Mouse (Mus musculus): Measurements from ENCODE around the gene Alpk1. TPM values are rescaled to one million over a fixed set of nuclear protein-coding genes. Genes with fewer than 3 reads are reported as not detected.
"Not testable (repeated sequence)": the region's sequence is repeated elsewhere in the genome, so short reads cannot be mapped to it uniquely, and the experiment has no call there.

Alpk1 gene
- polyA plus RNA-seq, 2 experiments from 2014 or later: 0.70 to 1.9 TPM

DNA sequence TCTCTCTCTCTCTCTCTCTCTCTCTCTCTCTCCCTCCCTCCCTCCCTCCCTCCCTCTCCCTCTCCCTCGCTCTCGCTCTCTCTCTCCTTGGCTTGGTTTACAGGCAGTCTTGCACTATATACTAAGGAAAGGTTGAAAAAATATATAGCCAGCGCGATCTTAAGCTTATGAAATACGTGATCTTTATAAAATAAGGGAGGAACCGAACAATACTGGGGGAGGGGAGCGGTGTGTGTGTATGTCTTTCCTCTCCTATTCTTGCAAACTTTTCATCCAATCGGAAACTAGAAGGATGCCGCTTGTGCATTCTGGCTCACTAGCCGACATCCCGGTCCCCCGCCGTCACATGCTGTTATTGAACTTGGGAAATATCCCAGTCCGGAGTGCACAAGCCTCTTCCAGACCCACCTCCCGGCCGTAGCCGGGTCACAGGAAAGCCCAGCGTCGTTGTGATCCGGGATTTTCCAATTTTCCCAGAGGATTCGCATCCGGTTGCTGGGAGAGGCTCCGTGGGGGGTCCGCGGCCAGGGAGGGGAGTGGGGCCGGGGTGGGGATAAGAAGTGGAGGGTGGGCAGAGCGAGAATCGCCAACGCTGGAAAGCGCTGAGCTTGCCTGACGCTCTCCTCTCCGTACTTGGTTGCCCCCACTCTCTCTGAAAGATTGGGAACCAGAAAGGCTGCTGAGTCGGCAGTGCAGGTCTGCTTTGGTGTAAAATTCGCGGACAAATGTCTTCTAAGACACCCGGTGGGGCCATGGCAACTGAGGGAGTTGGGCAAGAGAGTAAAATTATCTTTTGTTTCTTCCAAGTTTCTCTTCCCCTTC is 10.1 kb upstream of the Alpk1 start:
- ATAC-seq: peak; percentile 53

DNA sequence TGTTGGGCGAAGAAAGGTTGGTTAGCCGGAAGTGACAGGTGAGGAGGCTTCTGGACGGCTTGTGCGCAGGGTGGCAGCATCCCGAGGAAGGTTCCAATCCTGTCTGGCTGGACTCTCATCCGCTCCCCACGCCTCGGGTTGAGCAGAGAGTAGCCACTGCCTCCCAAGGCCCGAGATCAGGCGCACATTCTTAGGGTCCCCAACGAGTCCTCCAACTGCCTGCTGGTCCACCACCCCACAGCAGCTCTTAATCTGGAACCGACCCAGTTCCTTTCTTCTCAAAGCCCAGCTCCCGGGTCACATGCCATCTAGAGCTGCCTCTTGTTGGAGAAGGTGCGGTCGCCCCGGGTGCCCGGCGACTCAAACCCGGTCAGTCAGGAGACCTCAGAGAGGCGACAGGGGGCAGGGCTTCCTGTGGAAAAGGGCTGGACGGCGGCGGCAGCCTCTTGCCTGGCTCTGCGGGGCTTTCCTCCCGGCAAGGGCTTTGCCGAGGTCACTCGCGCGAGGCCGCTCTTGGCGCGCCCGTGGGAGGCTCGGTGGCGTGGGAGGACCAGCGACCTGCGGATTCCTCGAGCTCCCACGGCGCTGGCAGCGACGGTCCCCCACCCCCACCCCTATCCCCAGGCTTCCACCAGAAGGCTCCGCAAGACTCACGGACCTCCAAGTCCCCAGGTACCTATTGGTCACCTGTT is 9.3 kb upstream of the Alpk1 start, which contains the start of gene Tifa:
Gene Tifa (plus strand): TSS at position 306 of the 692 bp plus-strand sequence.
- ATAC-seq: peak; percentile 26

DNA sequence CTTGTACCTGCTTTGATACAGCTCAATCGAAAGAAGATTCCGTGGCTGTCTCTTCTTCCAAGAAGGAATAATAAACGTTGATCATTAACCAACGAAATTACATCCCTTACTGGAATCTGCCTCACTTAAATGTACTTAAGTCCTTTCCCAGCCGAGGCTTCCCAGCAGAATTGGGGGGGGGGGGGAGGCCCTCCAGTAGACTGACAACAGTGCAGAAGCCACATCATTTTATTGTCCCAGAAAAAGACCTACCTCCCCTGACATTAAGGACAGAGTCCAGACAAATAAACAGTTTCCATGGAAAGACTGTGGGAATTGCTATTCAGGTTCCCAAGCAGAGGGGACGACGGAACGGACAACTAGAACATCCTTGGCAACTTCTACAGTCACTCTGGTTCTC is 8.6 kb upstream of the Alpk1 start:
- no peak for ATAC-seq

DNA sequence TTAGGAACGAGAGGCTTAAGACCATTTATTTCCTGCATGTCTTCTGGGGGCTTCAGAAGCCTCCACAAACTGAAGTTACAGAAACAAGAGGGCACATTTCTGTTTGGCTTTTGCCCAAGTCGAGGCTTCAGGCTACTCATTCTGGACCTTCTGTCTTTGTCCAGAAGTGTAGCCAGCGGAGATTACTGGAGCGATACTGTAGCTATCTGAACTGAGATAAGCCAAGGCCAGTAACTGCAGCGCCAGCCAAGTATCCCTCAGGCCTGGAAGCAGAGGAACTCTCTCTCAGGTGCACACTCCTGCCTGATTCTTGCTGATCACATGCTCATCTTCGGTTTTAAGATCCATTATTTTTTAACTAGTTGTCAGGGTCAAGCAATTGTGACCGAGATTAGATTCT is 7.7 kb upstream of the Alpk1 start:
- no peak for ATAC-seq

DNA sequence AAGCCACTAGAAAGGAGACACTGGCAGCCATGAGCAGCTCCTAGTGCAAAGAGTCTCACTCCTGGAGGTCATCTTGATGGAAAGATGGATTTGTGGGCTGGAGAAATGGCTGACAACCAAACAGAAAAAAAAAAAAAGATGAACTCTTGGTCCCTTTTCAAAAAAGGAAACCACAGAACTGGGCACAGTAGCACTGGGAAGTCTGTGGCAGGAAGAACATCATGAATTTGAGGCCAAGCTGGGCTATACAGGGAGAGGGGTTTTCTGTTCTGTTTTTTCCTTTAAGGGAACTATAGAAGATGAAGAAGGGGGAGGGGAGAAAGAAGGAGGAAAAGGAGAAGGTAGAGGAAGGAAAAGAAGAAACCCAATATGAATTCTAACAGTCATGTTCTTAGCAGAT is 6.7 kb upstream of the Alpk1 start:
- ATAC-seq: no peak

DNA sequence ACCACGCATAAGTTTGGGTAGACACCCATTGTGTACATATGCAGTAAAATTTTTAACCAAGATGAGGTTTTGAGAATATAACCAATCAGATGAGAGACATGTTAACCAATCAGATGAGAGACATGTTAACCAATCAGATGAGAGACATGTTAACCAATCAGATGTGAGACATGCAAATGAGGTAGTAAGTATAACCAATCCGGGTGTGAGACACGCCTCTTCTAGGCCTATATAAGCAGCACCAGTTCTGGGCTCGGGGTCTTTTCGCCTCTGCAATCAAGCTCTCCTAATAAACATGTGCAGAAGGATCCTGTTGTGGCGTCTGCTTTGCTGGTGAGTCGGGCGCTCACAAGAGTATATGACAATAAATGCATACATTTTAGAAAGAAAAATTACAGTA is 3.4 kb upstream of the Alpk1 start:
- not testable (repeated sequence) for ATAC-seq

DNA sequence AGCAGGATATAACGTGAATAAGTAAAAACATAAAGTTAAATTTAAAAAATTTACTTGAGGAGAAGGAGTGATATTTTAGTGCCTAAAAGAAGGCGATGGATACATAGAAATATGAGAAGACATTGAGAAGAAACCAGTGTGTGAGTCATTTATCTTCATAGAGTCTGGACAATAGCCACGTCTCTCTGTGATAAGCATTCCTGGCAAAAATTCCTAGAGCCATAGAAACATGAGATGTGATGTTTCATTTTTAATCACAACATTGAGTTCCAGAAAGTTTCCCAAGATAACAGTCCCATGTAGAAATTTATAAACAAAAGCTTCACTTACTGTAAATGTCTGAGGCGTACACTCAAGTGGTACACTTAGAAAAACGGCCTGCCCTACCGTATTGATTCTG is 2.6 kb upstream of the Alpk1 start:
- ATAC-seq: no peak

DNA sequence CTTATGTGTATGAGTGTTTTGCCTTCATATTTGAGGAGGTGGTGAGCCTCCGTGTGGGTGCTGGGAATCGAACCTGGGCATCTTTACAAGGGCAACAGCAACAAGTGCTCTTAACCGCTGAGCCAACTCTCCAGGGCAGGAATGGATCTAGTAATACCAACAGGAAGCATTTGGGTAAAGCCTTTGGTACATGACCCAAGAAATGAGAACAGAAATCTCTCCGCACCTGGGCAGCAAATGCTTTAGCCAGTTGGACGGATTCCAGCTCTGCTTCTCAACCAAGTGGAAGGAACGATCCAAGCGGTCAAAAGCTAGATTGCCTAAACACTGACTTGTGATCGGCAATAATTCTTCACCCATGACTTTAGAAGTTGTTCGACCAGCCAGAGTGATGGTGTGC is 594 bp upstream of the Alpk1 start:
- no peak for ATAC-seq

DNA sequence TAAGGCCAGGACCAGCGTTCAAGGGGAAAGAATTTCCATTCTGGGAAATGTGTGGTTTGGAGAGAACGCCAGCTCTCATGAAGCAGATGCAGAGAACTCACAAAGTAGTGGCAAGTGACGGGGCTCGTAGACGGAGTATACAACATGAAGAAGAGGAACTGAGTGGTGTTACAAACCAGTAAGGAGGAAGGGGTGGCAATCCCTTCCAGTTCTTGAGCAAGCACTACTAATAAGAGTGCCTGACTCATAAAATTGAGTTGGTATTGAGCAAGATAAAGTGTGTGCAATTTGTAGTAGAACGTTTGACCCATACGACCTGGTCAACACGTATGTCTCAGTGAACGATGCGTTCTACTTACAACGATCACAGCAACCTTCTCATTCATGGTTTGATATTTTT is 11.2 kb downstream of the Alpk1 start:
- no peak for ATAC-seq

DNA sequence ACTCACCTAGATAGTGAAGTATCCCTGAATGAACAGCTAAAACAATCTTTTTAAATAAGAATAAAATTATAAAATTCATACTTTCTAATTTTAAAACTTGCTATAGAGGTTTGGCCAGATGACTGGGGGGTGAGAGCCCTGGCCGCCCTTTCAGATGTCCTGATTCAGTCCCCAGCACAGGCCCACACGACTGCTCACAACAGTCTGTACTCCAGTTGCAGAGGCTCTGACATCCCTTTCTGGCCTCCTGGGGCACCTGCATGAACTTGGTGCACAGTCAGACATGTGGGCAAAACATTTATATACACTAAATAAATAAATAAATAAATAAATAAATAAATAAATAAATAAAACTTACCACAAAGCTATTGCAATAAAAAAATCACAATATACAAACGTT is 14.4 kb downstream of the Alpk1 start:
- ATAC-seq: no peak

DNA sequence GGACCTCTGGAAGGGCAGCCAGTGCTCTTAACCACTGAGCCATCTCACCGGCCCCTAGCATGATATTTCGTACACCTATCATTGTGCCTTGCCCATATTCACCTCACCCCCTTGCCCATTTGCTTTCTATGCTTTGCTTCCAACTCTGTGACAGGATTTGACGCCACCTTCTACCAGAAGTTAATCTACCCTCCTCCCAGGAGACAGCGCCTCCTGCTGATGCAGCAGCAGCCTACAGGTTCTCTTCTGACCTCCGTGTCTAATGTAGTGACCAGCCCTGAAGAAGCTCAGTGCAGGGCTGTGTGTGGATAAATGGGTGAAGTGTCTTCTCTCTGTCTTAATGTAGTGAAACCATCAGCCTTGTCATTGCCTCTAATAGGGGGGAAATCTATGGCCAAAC is 15.8 kb downstream of the Alpk1 start:
- no peak for ATAC-seq

DNA sequence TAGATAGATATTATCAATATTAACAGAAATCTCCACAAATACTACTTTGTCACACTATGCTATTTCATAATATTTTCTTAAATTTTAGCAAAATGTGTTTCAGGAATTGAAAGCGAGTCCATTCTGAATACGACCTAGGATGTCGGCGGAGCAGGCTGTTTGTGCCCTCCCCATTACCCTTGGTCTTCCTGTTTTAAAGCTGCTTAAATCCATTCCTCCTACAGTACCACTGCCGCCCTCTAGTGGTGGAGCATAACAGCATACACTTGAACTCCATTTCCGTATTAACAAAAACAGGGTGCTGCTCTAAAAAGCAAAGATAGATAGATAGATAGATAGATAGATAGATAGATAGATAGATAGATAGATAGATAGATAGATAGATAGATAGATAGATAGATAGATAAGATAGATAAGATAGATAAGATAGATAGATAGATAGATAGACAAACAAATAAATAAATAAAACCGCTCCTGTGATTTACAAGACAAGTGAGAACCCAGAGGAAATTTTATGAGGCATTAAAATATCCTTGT is 17.2 kb downstream of the Alpk1 start:
- peak; percentile 96 for ATAC-seq

DNA sequence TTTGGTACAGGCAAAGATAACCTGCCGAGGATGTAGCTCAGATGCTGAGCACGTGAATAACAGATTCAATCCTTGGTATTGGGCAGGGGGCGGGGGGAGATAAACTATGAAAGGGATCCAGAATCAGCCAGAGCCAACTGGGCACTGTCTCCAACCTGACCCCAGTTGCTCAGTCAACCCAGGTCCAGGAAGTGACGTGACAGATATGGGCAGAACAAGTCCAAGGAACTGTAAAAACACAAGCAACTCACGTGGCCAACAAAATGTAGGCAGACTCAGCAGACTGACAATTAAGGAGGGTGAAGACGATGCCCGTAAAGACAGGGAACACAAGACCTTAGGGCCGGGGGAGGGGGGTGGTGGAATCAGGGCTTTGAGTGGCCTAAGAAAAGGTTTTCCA is 17.9 kb downstream of the Alpk1 start:
- no peak for ATAC-seq

DNA sequence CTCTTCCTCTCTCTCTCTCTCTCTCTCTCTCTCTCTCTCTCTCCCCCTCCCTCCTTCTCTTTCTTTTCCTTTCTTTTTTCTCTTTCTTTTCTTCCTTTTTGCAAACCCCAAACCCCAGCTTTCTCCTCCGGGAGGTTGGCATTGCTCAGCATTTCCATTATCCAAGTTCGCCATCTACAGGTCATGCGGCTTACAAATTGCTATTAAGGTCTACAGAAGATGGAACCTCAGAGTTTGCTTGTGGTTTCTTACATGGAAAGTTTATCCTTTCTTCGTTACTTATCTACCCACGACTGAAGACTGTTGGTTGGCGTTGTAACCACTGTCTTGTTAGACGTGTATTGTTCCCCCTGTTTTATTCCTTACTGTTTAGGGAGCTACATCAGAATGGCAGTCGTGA is 21.1 kb downstream of the Alpk1 start:
- peak; percentile 42 for ATAC-seq

DNA sequence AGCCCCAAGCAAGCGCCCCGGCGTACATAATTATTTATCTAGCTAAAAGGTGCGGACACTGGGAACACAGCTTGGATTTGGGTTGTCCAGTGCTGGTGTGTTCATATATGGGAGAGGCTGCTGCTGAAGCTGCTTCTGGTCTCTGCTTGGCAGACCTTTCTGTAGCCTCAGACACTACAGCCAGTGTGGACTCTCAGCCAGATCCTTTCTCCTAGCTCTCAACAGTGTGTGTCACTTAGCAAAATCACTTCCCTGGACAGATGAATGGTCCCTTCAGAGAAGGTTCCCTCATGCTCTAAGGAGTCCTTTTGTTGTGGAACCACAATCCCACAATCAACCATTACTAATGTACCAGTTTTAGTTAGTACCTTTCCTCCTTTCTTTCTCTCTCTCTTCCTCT is 21.5 kb downstream of the Alpk1 start:
- ATAC-seq: no peak

DNA sequence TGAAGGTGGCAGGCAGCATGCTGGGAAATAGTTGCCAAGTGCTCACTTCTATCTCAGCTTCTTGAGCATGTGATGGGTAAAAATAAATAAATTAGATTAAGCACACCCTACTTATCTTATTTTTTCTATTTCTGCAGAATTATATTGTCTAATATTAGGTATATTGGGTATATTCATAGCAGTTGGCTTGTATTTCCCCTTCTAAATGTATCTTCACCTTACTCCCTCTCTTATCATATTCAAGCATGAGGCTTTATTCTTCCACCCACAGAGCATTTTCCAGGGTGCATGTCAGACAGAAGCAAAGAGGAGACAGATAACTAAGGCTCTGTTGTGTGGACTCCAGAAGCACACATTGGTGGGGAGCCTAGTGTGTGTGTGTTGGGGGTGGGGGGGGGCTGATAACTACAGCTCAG is 22.4 kb downstream of the Alpk1 start:
- no peak for ATAC-seq

DNA sequence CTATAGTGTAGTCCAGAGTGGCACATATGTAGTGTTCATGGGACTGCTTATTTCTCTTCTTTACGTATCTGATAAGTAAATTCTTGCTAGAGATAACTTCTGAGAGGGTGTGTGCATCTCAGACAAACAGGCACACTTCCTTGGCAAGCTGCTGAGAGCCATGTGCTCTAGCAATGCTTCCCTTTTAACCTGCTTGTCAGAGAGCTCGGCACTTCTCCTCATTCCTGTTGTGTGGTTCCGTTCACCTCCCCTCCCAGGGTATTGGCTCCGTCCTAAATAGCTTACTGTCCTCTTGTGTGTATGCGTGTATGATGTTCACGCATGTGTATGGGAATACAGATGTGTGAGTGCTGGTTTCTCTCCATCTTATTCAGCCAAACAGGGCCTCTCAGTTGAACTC is 23.9 kb downstream of the Alpk1 start:
- no peak for ATAC-seq

DNA sequence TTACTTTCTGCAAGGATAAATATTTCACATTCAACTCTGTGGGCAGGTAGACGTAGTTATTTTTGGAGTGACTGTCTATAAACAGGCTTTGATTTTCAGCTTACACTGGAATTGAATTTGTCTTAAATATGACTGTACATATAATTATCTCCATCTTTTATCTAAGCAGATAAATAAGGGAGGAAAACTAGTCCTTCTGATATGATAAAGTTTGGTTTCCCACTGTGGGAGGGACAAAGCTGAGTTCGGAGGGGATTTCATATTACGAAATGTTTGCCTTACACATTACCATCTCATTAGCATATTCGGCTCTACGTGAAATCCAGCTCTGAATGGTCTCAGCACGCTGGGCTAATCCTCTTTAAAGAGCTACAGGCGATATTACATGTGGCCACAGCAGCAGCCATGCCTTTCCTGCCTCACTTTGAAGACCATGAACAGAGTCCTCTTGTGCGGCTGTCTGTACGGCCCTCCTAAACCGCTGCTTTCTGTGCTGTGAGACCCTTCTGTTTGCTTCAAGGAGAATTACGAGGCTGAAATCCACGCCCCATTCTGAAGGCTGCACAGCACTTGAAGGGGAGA is 30.3 kb downstream of the Alpk1 start:
- ATAC-seq: no peak

DNA sequence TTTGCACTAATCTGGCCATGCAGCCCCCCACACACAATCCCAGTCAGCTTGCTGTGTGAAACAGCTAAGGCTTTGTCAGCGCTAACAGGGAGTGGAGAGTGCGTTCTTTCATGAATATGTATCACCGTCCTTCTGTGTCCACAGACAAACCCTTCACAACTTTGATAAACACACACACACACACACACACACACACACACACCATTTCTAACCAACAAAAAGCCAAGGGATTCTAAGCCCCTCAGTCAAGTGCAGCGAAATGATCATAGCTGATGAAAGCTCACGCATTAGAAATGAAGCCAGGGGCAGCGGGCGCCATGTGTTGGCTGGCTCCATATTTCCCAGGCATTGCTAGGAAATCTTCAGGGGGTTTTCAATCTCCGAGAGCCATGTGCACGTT is 31.1 kb downstream of the Alpk1 start:
- no peak for ATAC-seq

DNA sequence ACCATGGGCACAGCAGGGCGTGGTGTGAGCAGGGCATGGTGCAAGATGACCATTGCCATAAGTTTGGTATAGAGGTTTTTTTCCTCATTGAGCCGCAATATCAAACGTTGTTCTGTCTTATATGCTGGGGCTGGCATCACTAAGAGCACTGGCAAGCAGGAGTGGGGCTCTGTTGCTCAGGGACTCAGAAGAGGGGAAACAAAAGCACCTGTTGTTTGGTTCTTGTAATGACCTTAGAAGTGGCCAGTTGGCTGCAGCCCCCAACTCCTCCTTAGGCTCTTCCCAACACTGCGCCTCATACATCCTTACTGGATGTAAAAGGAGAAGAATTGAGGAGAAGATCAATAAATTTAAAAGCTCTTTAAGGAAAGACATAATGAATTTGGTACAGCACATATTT is 31.7 kb downstream of the Alpk1 start:
- ATAC-seq: no peak

DNA sequence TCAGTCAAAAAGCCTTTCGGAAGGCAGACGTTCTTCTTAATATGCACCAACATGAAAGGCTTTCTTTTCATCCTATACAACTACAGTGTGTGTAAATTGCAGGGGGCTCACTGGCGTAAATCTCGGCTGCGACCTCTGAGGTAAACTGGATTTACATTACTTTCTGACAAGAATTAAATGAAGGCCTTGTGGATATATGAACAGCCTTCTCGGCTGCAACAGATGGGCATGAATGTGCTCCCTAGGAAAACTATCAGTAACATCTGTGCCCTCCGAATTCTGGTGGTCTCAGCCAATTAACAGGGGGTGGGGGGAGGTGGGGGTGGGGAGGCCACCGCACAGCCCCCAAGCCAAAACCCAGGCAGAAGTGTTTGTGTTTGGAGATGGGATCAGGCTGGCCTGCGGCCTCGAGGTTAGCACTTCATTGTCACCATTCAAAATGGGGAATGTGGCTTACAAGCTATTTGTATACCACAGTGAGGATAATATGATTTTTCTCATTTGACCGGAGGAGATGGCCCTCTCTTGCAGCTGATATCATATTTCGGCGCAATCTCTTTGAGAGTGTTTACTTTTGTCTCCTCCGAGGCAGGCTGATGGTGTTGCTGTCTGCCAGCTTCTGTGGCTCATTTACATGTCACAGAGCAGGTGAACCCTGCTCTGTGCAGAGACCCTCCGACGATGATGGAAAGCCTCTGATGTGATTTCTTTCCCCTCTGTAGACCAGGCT is 34.3 kb downstream of the Alpk1 start:
- ATAC-seq: no peak

DNA sequence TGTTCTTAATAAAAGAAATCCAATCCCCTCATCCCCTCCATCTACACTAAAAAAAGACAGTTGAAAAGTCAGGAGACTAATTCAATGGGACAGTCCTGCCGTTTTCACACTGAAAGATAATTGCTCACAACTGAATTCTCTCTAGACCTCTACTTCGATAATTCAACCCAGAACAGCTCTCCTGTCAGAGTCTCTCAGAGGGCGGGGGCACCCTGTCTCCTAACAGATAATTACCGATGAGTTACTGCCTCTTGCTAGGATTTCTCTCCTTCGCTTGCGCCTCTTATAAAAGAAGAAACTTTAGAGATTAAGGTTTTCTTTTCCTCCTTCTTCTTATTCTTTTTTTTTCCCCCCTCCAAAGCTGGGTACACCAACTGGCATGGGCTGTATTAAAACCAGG is 34.8 kb downstream of the Alpk1 start:
- ATAC-seq: no peak
